Mouse (Mus musculus) liver, embryonic 14.5 days (tissue): ENCODE measurements around the gene Vsnl1. TPM values are rescaled to one million over a fixed set of nuclear protein-coding genes. Genes with fewer than 3 reads are reported as not detected.

Source experiments
- ATAC-seq: fragments of 200-750 bp; cut with Nextera tagmentation; 2 replicates; pipeline ENCODE4 v1.8.0; 2017; ENCODE audit warnings: moderate number of reproducible peaks, mild to moderate bottlenecking, moderate library complexity; ENCODE audit not compliant: insufficient read depth
- DNase-seq, 3 experiments: peaks; one replicate each; pipeline ENCODE4 v3.0.0-alpha.2; 2012 to 2013; ENCODE audit warnings: low read depth in 3 of 3, low spot score in 3 of 3
- H3K27ac ChIP-seq: fragments of 300-500 bp; sonication (generic); 2 replicates; pipeline ENCODE4 v1.5.1; 2014; ENCODE audit warnings: moderate library complexity, mild to moderate bottlenecking, control low read depth, inconsistent platforms
- H3K27me3 ChIP-seq: fragments of 300-500 bp; sonication (generic); 2 replicates; pipeline ENCODE4 v1.6.1; 2014; ENCODE audit warnings: mild to moderate bottlenecking, low read length, moderate library complexity; ENCODE audit not compliant: control insufficient read depth, insufficient read depth
- H3K36me3 ChIP-seq: fragments of 300-500 bp; sonication (generic); replicated peaks from 2 replicates; pipeline ENCODE4 v1.6.1; 2014; ENCODE audit warnings: low read depth; ENCODE audit not compliant: control insufficient read depth, insufficient read depth
- H3K4me1 ChIP-seq, 2 experiments: fragments of 200-500 bp in 1 of 2; fragments of 300-500 bp in 1 of 2; sonication (generic) in 1 of 2; replicated peaks; 2 replicates each; pipeline ENCODE4 v1.6.1; 2012 to 2014; ENCODE audit warnings: antibody characterized with exemption in 1 of 2, inconsistent platforms in 1 of 2, low read length in 1 of 2; ENCODE audit not compliant: control insufficient read depth in 2 of 2, insufficient read depth in 2 of 2
- H3K4me2 ChIP-seq: fragments of 300-500 bp; sonication (generic); 2 replicates; pipeline ENCODE4 v1.6.1; 2014; ENCODE audit warnings: low read depth, mild to moderate bottlenecking, control low read depth, moderate library complexity
- H3K4me3 ChIP-seq, 2 experiments: fragments of 200-500 bp in 1 of 2; fragments of 300-500 bp in 1 of 2; sonication (generic) in 1 of 2; 2 replicates each; pipeline ENCODE4 v1.5.1; 2012 to 2014; ENCODE audit warnings: low read depth in 2 of 2, low read length in 2 of 2, mild to moderate bottlenecking in 2 of 2, control low read depth in 1 of 2, inconsistent platforms in 1 of 2, moderate library complexity in 1 of 2; ENCODE audit not compliant: insufficient read depth in 1 of 2
- H3K9ac ChIP-seq: fragments of 300-500 bp; sonication (generic); replicated peaks from 2 replicates; pipeline ENCODE4 v1.6.1; 2014; ENCODE audit warnings: mild to moderate bottlenecking, control low read depth, moderate library complexity
- H3K9me3 ChIP-seq: fragments of 300-500 bp; sonication (generic); 2 replicates; pipeline ENCODE4 v1.6.1; 2016; ENCODE audit warnings: low read length, mixed read lengths; ENCODE audit not compliant: control insufficient read depth
- CTCF ChIP-seq: IDR thresholded peaks from 2 replicates; pipeline ENCODE4 v1.5.1; 2016; ENCODE audit warnings: antibody characterized with exemption, low read depth, control low read depth
- EP300 ChIP-seq: IDR thresholded peaks from 2 replicates; pipeline ENCODE4 v1.6.1; 2016; ENCODE audit warnings: antibody characterized with exemption, low read depth
- WGBS: fragments of 180-500 bp; shearing (Covaris S2); extraction: QIAGEN DNeasy Blood & Tissue Kit; methylation state at CpG from one replicate; pipeline ENCODE4 v1.1.7; 2014; ENCODE audit not compliant: insufficient replicate concordance; 5-methylcytosine and 5-hydroxymethylcytosine counted together
- microRNA-seq: library from miRNA; unstranded; fragments of <30 nt; microRNA quantifications from one replicate; pipeline ENCODE4, GENCODE M21; 2016
- polyA plus RNA-seq, 2 experiments: library from polyadenylated mRNA; depleted of rRNA in 1 of 2; stranded (reverse) in 1 of 2; unstranded in 1 of 2; fragments of >200 nt; fragmentation: Nextera tagmentation in 1 of 2; extraction: Ambion mirVana in 1 of 2; gene quantifications; 2 replicates each; pipeline versions ENCODE4 v1.2.1 to v1.2.3; 2012 to 2014

The Vsnl1 gene
- polyA plus RNA-seq, 2 experiments: 0.04 to 0.08 TPM

GRCm38 (mm10) chr12:11286382-11286781 lies 150.0 kb downstream of the Vsnl1 start:
- Histone ChIP-seq H3K4me2 (no peak overlapping the region), H3K9ac (no peak overlapping the region), H3K27me3 (no peaks in the 10 kb centered on the region), H3K4me1 (no peaks in the 10 kb centered on the region), H3K36me3 (peaks cover 60% of the 10 kb centered on the region), H3K27ac (no peak overlapping the region), H3K4me3 (no peak overlapping the region), H3K9me3 (no peaks in the 10 kb centered on the region)
- DNase-seq: no peak
- no peak for ATAC-seq
- 89% methylated on average over 2 of the region's 2 CpGs for whole genome bisulfite sequencing
- TF ChIP-seq CTCF (peak; percentile 26; the same call in 1 of the 2 replicates), EP300 (no peak)

DNA sequence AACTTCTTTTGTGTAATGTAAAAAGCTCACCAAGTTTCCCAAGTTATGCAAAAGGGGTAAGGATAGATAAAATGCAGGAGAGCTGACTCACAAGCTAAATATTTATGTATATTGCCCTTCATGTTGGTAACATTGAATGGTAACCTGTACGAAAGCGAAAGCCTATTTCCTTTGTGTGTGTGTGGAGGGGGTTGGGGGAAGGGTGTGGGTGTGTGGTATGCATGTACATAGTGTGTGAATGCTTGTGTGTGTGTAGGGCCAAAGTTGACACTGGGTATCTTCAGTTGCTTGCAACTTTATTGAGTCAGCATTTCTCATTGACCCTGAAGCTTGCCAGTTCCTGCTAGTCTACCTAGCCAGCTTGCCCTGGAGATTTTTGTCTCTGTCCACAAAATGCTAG lies 154.8 kb downstream of the Vsnl1 start:
- H3K27me3 ChIP-seq: no peaks in the 10 kb centered on the region
- no peak overlapping the region for H3K4me2 ChIP-seq
- no peak overlapping the region for H3K27ac ChIP-seq
- TF ChIP-seq EP300 (no peak), CTCF (no peak)
- H3K9ac ChIP-seq: no peak overlapping the region
- no peak overlapping the region for H3K4me3 ChIP-seq
- no peaks in the 10 kb centered on the region for H3K9me3 ChIP-seq
- H3K36me3 ChIP-seq: peaks cover 58% of the 10 kb centered on the region
- no peaks in the 10 kb centered on the region for H3K4me1 ChIP-seq
- 93% methylated on average over 2 of the region's 2 CpGs for WGBS
- ATAC-seq (no peak), DNase-seq (no peak)

DNA sequence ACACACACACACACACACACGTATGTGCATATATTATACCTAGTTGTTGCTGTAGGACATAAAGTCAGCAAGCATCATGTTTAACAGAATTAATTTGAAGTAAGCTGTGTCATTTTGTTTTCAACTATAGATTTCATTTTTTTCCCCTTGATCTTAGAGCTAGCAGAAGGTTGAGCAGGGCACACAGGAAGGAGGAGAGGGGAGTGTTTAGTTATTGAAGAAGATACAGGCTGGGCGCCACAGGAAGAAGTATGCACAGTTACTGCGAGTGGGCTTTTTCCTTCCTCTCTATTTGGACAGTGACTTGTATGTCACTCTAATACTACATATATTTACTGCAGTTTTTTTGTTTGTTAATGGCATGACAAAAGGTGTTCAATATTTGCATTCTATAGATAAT lies 156.5 kb downstream of the Vsnl1 start:
- DNase-seq (no peak), ATAC-seq (no peak)
- Histone ChIP-seq H3K4me3 (no peak overlapping the region), H3K9ac (no peak overlapping the region), H3K27ac (no peak overlapping the region), H3K9me3 (no peaks in the 10 kb centered on the region), H3K36me3 (peaks cover 48% of the 10 kb centered on the region), H3K4me2 (no peak overlapping the region), H3K4me1 (no peaks in the 10 kb centered on the region), H3K27me3 (no peaks in the 10 kb centered on the region)
- WGBS: 74% methylated on average over 3 of the region's 3 CpGs
- TF ChIP-seq EP300: no peak
- no peak for TF ChIP-seq CTCF

DNA sequence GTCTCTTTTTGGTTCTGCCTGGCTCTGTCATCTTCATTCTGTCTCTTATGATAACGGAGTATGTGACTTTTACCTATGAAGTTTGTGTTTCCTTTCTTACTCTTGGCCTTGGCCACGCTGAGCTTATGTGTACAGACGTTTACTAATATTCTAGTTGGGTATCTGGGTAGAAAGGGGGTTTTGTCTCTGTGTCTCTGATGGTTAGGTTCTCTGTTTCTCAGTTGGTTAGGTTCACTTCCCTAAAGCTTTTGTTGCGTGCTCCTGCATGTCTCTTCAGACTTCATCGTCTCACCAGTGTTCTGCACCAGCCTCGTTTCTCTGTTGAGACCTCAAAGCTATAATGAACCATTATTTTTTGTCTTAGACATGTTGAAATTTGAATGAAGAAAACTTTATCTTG lies 159.2 kb downstream of the Vsnl1 start:
- Histone ChIP-seq H3K4me2 (no peak overlapping the region), H3K9ac (no peak overlapping the region), H3K27ac (no peak overlapping the region), H3K9me3 (no peaks in the 10 kb centered on the region), H3K4me3 (no peak overlapping the region), H3K27me3 (no peaks in the 10 kb centered on the region), H3K4me1 (no peaks in the 10 kb centered on the region), H3K36me3 (peaks cover 46% of the 10 kb centered on the region)
- ATAC-seq (no peak), DNase-seq (no peak)
- 87% methylated on average over 6 of the region's 6 CpGs for WGBS
- TF ChIP-seq CTCF (no peak), EP300 (no peak)

DNA sequence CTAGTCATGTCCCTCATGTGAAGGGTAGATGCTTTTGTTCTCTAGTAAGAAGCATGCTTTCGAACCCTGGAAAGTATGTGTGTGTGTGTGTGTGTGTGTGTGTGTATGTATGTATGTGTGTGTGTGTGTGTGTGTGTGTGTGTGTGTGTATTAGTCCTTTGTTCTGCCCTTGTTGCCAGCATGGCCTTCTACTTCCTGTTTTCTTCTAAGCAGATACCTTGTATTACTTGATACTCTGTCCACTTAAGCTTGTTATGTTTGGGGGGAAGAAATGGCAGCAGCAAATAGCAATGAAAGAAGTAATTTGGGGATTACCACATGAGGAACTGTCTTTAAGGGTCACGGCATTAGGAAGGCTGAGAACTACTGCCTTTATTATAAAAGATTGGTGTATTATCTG lies 159.8 kb downstream of the Vsnl1 start:
- no peak overlapping the region for H3K9ac ChIP-seq
- TF ChIP-seq EP300 (no peak), CTCF (no peak)
- H3K27ac ChIP-seq: no peak overlapping the region
- H3K27me3 ChIP-seq: no peaks in the 10 kb centered on the region
- no peak for DNase-seq
- H3K4me1 ChIP-seq: no peaks in the 10 kb centered on the region
- H3K4me3 ChIP-seq: no peak overlapping the region
- peaks cover 45% of the 10 kb centered on the region for H3K36me3 ChIP-seq
- ATAC-seq: no peak
- no peaks in the 10 kb centered on the region for H3K9me3 ChIP-seq
- no peak overlapping the region for H3K4me2 ChIP-seq
- 89% methylated on average over 2 of the region's 2 CpGs for WGBS

Small RNA genes lying within 50 kb of the gene (microRNA-seq; reads per million reads assigned to microRNA genes)
- not detected for gene Mir7675

Other genes with a start within 250 kb of the Vsnl1 start
- gene Msgn1, start 227.6 kb downstream of the Vsnl1 start, polyA plus RNA-seq (2012; rRNA removed): not detected in 2 replicates
- not detected in 2 replicates for gene Msgn1, start 227.6 kb downstream of the Vsnl1 start, polyA plus RNA-seq (2014; fragmentation: Nextera tagmentation; extraction: Ambion mirVana)
- gene Gen1, start 170.8 kb downstream of the Vsnl1 start, polyA plus RNA-seq (2012; rRNA removed): 3.4 and 4.4 TPM in 2 replicates
- 10.9 and 11.5 TPM in 2 replicates for gene Gen1, start 170.8 kb downstream of the Vsnl1 start, polyA plus RNA-seq (2014; fragmentation: Nextera tagmentation; extraction: Ambion mirVana)
- 7.1 and 25.1 TPM in 2 replicates for gene Smc6, start 170.7 kb downstream of the Vsnl1 start, polyA plus RNA-seq (2012; rRNA removed)
- 63.1 and 68.3 TPM in 2 replicates for gene Smc6, start 170.7 kb downstream of the Vsnl1 start, polyA plus RNA-seq (2014; fragmentation: Nextera tagmentation; extraction: Ambion mirVana)
- gene Rad51ap2, start 19.5 kb upstream of the Vsnl1 start, polyA plus RNA-seq (2012; rRNA removed): not detected in 2 replicates
- not detected in 2 replicates for gene Rad51ap2, start 19.5 kb upstream of the Vsnl1 start, polyA plus RNA-seq (2014; fragmentation: Nextera tagmentation; extraction: Ambion mirVana)